Mouse (Mus musculus) ES-E14 (cell line): ENCODE data around the gene B3gnt4.

Experiments used
- CHD2 ChIP-seq: IDR thresholded peaks from 2 replicates; pipeline ENCODE4 v1.6.1; 2014; ENCODE audit warnings: mild to moderate bottlenecking, low read depth, low read length, inconsistent platforms
- HCFC1 ChIP-seq: IDR thresholded peaks from 2 replicates; pipeline ENCODE4 v1.6.1; 2012; ENCODE audit warnings: low read length, inconsistent platforms, borderline replicate concordance; ENCODE audit not compliant: insufficient read depth
- MAFK ChIP-seq: IDR thresholded peaks from 2 replicates; pipeline ENCODE4 v1.6.1; 2014; ENCODE audit warnings: mild to moderate bottlenecking, low read depth, low read length, inconsistent platforms; ENCODE audit not compliant: insufficient read depth
- ZC3H11A ChIP-seq: IDR thresholded peaks from 2 replicates; pipeline ENCODE4 v1.6.1; 2012; ENCODE audit warnings: low read depth, mild to moderate bottlenecking, inconsistent platforms, low read length, borderline replicate concordance
- ZNF384 ChIP-seq: IDR thresholded peaks from 2 replicates; pipeline ENCODE4 v1.6.1; 2012; ENCODE audit warnings: low read depth, low read length, inconsistent platforms

- TF ChIP-seq ZNF384 (no peak), MAFK (no peak), HCFC1 (no peak), CHD2 (no peak), ZC3H11A (no peak)
Observed at GRCm38 (mm10) chr5:123461420-123461819, 48.8 kb upstream of the B3gnt4 start.
